Comparison of ENCODE assay signal across 7 mouse cellular contexts in the genomic region with DNA sequence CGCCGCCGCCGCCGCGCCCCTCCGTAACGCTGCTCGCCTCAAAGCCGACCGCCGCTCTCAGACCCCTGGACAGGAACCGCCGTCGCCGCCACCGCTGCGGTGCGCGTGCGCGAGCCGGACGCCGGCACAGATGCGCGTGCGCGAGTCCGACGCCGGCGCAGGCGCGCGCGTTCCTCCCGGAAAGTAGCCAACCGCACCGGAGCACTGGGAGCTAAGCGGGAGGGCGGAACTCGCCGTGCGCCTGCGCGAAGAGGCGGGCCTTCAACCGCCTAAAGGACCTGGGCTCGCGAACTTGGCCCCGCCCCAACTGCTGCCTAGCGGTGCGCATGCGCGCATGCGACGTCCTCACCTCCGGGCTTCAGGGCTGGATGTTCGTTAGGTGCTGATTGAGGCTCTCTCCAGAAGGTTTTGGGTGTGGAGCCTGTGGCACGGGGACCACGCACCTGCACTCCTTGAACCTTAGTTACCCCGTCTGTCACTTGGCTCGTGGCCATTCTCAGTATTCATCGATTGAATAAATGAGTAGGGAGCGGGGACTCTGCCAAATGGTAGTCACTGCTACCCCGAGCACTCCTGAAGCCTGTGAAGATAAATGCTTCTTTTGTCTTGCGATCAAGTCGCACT. TPM values are rescaled to one million over a fixed set of nuclear protein-coding genes. Genes with fewer than 3 reads are reported as not detected.
DNase-seq lines count a peak whose midpoint lies in the region; ATAC-seq and TF ChIP-seq lines count a peak whose summit lies in the region.

Gene Upf1, minus strand, starts transcription at position 85 of the 624 bp plus-strand sequence.

- no peaks in the 10 kb centered on the region for H3K9me3 ChIP-seq in embryonic facial prominence, embryonic 10.5 days
- H3K9me3 ChIP-seq in intestine, postnatal 0 days (ENCODE audit: control insufficient read depth): no peaks in the 10 kb centered on the region
- H3K9me3 ChIP-seq in midbrain, embryonic 12.5 days: no peaks in the 10 kb centered on the region

- intact Hi-C loops in left cerebral cortex, postnatal 4 days (cut with DNase I): no loop called here

- ATAC-seq in intestine, postnatal 0 days: peak; percentile 88
- peak; percentile 91 for ATAC-seq in midbrain, embryonic 12.5 days (ENCODE audit: low FRiP score, low read depth)

- peak; percentile 100 for DNase-seq in adrenal gland, postnatal 10 days
- peak; percentile 100 for DNase-seq in embryonic facial prominence, embryonic 10.5 days (ENCODE audit: low spot score)
- DNase-seq in gonadal fat pad, adult 2 months (ENCODE audit: low read depth): peak; percentile 58
- DNase-seq in left cerebral cortex, postnatal 4 days: peak; percentile 100

- H3K4me1 ChIP-seq in embryonic facial prominence, embryonic 10.5 days: peaks cover 56% of the 10 kb centered on the region
- peaks cover 26% of the 10 kb centered on the region for H3K4me1 ChIP-seq in intestine, postnatal 0 days (replicated peaks; ENCODE audit: control insufficient read depth, insufficient read depth, low read length)
- peaks cover 45% of the 10 kb centered on the region for H3K4me1 ChIP-seq in midbrain, embryonic 12.5 days
- peaks cover 40% of the 10 kb centered on the region for H3K4me1 ChIP-seq in small intestine, adult 2 months (ENCODE audit: control insufficient read depth, insufficient read depth, insufficient read length, low read length)

- H3K36me3 ChIP-seq in embryonic facial prominence, embryonic 10.5 days (replicated peaks): peaks cover 34% of the 10 kb centered on the region
- peaks cover 9% of the 10 kb centered on the region; the same call in 1 of the 2 replicates for H3K36me3 ChIP-seq in intestine, postnatal 0 days (ENCODE audit: control insufficient read depth, insufficient read depth)
- peaks cover 11% of the 10 kb centered on the region; the same call in 1 of the 2 replicates for H3K36me3 ChIP-seq in midbrain, embryonic 12.5 days
- H3K36me3 ChIP-seq in small intestine, adult 2 months (ENCODE audit: control insufficient read depth, insufficient read depth, low read length): peaks cover 6% of the 10 kb centered on the region; the same call in 1 of the 2 replicates

- H3K27me3 ChIP-seq in embryonic facial prominence, embryonic 10.5 days (replicated peaks; ENCODE audit: low read depth, poor library complexity, severe bottlenecking): no peaks in the 10 kb centered on the region
- H3K27me3 ChIP-seq in intestine, postnatal 0 days (replicated peaks; ENCODE audit: control insufficient read depth, insufficient read depth, low read length): no peaks in the 10 kb centered on the region
- 0 out of 2 replicates have a peak, but pooled peaks cover under 1% of the 10 kb centered on the region for H3K27me3 ChIP-seq in midbrain, embryonic 12.5 days
- H3K27me3 ChIP-seq in small intestine, adult 2 months (ENCODE audit: control insufficient read depth, insufficient read depth, low read length): no peaks in the 10 kb centered on the region

- TF ChIP-seq CTCF in intestine, postnatal 0 days (IDR thresholded peaks at IDR 0.05; ENCODE audit: low read depth): no peak
- TF ChIP-seq CTCF in small intestine, adult 2 months (IDR thresholded peaks at IDR 0.05; ENCODE audit: extremely low read depth, insufficient read length, insufficient replicate concordance, low read depth, low read length): no peak

- peak within 1 kb of the TSS; percentile 96 for H3K27ac ChIP-seq in embryonic facial prominence, embryonic 10.5 days (replicated peaks)
- H3K27ac ChIP-seq in intestine, postnatal 0 days (ENCODE audit: low read depth, low read length): peak within 1 kb of the TSS; percentile 91
- H3K27ac ChIP-seq in midbrain, embryonic 12.5 days (replicated peaks): peak within 1 kb of the TSS; percentile 84
- H3K27ac ChIP-seq in small intestine, adult 2 months (ENCODE audit: insufficient read depth, low read depth, low read length): peak within 1 kb of the TSS; percentile 72

- peak within 1 kb of the TSS; percentile 90 for H3K4me2 ChIP-seq in intestine, postnatal 0 days (replicated peaks; ENCODE audit: low read depth)
- H3K4me2 ChIP-seq in midbrain, embryonic 12.5 days (replicated peaks): peak within 1 kb of the TSS; percentile 99

- under 1% methylated on average over 68 of the region's 69 CpGs for WGBS in embryonic facial prominence, embryonic 10.5 days
- under 1% methylated on average over 67 of the region's 69 CpGs for WGBS in intestine, postnatal 0 days
- WGBS in midbrain, embryonic 12.5 days: under 1% methylated on average over 61 of the region's 69 CpGs
- WGBS in small intestine, adult 2 months: under 1% methylated on average over 68 of the region's 69 CpGs

- peak within 1 kb of the TSS; percentile 94 for H3K9ac ChIP-seq in intestine, postnatal 0 days (ENCODE audit: low read depth, low read length)
- peak within 1 kb of the TSS; percentile 96 for H3K9ac ChIP-seq in midbrain, embryonic 12.5 days (replicated peaks)

- peak within 1 kb of the TSS; percentile 99 for H3K4me3 ChIP-seq in embryonic facial prominence, embryonic 10.5 days
- peak within 1 kb of the TSS; percentile 93 for H3K4me3 ChIP-seq in intestine, postnatal 0 days (ENCODE audit: low read depth, low read length)
- peak within 1 kb of the TSS; percentile 97 for H3K4me3 ChIP-seq in midbrain, embryonic 12.5 days
- H3K4me3 ChIP-seq in small intestine, adult 2 months (ENCODE audit: low read depth, low read length): peak within 1 kb of the TSS; percentile 89

- peak; percentile 78 for TF ChIP-seq POLR2A in small intestine, adult 2 months (IDR thresholded peaks at IDR 0.05; ENCODE audit: low read depth, low read length)

RNA-seq across cellular contexts. Expression of gene Upf1, which starts in this region (rescaled TPM):
- 10 to 100 TPM; 49.1 to 51.4 TPM for total RNA-seq in adrenal gland, postnatal 10 days (2021)
- 21.9 and 22.1 TPM in 2 replicates for polyA plus RNA-seq in embryonic facial prominence, embryonic 10.5 days (2016; fragmentation: Nextera tagmentation; extraction: Ambion mirVana)
- polyA plus RNA-seq in gonadal fat pad, adult 2 months (2012; rRNA removed): 20.1 and 34.5 TPM in 2 replicates
- 9.7 and 10.1 TPM in 2 replicates for polyA plus RNA-seq in intestine, postnatal 0 days (2015; fragmentation: Nextera tagmentation; extraction: Ambion mirVana)
- 10 to 100 TPM; 54.9 to 55.3 TPM for total RNA-seq in left cerebral cortex, postnatal 4 days (2021)
- 32.8 and 38.0 TPM in 2 replicates for polyA plus RNA-seq in midbrain, embryonic 12.5 days (2016; fragmentation: Nextera tagmentation; extraction: Ambion mirVana)
- polyA plus RNA-seq in small intestine, adult 2 months (2012; rRNA removed): 29.1 and 43.8 TPM in 2 replicates

Comparison
In these comparisons a context has a peak if more than half of its experiments do, and no peak if none do; other contexts are left out.
1. Peak in every context shown above with its lines: DNase-seq, ATAC-seq, H3K4me3 ChIP-seq and H3K27ac ChIP-seq.